Mouse (Mus musculus): ENCODE measurements at regions not wholly inside any gene's neighbourhood (a gene's known extent, or its start where the extent isn't known, plus 50 kb on each side); places are given as distances from the start of the nearest gene placed in this dataset.
"Not testable (repeated sequence)": the region's sequence is repeated elsewhere in the genome, so short reads cannot be mapped to it uniquely, and the experiment has no call there.

DNA sequence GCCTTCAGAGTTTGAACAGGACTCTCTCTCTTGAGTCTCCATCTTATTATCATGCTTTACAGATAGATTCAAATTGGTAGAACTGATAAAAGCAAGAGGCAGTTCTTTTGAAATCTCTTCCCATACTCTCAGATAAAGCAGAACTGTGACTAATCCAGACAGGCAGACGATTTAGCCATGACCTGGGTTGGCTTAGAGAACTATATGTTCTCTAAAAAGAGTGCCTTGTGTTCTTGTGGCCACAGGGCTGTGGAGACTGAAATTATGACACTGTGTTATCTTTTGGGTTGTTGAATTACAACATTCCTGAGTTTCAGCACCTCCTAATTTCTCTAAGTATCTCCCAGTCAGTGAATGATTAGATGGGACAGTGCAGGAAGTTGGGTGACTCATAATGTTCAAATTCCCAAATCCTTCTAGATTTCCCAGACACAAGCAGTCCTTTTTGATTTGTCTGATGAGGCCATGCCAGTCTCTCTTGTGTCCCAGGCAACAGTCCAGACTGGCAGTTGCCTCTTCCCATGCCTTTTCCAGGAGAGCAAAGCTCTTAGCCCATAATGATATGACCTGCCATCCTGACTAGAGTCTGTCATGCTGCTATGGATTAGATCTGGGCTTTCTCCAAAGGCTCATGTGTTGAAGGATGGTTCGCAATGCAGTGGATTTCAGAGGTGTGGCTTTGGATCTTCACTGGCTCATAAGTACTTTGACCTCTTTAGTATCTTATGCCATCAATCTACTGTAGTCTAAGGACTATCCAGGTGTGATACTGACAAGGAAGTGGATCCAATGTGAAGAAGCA is 66.4 kb upstream of the Tbl1xr1 start:
- DNase-seq (ENCODE audit: low read depth): peak; percentile 39

DNA sequence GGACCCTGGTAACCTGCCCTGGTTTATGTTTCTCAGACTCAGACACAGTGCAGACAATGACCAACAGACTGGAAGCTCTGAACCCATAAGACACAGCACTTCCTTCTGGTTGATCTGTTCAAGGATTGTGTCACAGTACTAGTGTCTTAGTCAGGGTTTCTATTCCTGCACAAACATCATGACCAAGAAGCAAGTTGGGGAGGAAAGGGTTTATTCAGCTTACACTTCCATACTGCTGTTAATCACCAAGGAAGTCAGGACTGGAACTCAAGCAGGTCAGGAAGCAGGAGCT is 65.8 kb upstream of the Tbl1xr1 start:
- not testable (repeated sequence) for DNase-seq (ENCODE audit: low read depth)

GRCm38 (mm10) chr3:22021360-22021935 is 55.0 kb upstream of the Tbl1xr1 start:
- DNase-seq (ENCODE audit: low read depth): no peak

GRCm38 (mm10) chr3:22022418-22022817 is 54.0 kb upstream of the Tbl1xr1 start:
- DNase-seq (ENCODE audit: low read depth): no peak

- no peak for DNase-seq (ENCODE audit: low read depth)
Measured at GRCm38 (mm10) chr3:22023049-22023448, 53.4 kb upstream of the Tbl1xr1 start.

DNA sequence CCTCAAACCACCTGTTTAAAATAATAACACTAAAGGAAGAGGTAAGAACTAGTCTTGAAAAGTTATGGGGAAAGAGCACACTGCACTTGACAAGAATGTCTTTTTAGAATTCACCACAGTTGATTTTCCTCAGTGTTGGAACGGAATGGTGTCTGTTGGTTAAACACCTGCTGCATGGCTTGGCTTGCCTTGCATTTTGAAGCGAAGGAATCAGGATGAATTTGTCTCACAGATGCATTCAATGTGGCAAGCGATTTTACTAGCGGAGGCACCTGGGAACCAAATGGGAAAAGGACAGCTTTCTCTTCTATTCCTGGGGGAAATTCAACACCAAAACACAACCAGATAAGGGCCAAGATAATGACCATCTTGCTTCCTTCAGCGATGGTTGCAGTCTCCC is 52.9 kb upstream of the Tbl1xr1 start:
- no peak for DNase-seq (ENCODE audit: low read depth)

GRCm38 (mm10) chr3:22024200-22024599 is 52.3 kb upstream of the Tbl1xr1 start:
- no peak for DNase-seq (ENCODE audit: low read depth)

GRCm38 (mm10) chr3:22025119-22025518 is 51.3 kb upstream of the Tbl1xr1 start:
- DNase-seq (ENCODE audit: low read depth): no peak

- DNase-seq (ENCODE audit: low read depth): no peak
Measured at GRCm38 (mm10) chr3:22025615-22026014, 50.8 kb upstream of the Tbl1xr1 start.
